Mouse (Mus musculus) cerebellum, adult 2 months (tissue): Measurements from ENCODE around the gene Hnrnpk. TPM values are rescaled to one million over a fixed set of nuclear protein-coding genes. Genes with fewer than 3 reads are reported as not detected.

ENCODE experiments used
- DNase-seq, 2 experiments: peaks; one replicate each; pipeline ENCODE4 v3.0.0; 2021
- H3K27ac ChIP-seq: fragments of 200-500 bp; 2 replicates; pipeline ENCODE4 v1.5.1; 2012; ENCODE audit warnings: low read length, control low read depth, inconsistent platforms; ENCODE audit not compliant: insufficient read depth
- H3K27me3 ChIP-seq: fragments of 200-500 bp; 2 replicates; pipeline ENCODE4 v1.6.1; 2012; ENCODE audit warnings: inconsistent platforms, mild to moderate bottlenecking, low read length, moderate library complexity; ENCODE audit not compliant: control insufficient read depth, insufficient read depth
- H3K4me1 ChIP-seq: fragments of 200-500 bp; 2 replicates; pipeline ENCODE4 v1.6.1; 2011; ENCODE audit warnings: low read length; ENCODE audit not compliant: control insufficient read depth, insufficient read depth
- H3K4me3 ChIP-seq: fragments of 200-500 bp; replicated peaks from 2 replicates; pipeline ENCODE3; 2011; ENCODE audit warnings: mild to moderate bottlenecking, low read depth, low read length, control low read depth; ENCODE audit not compliant: insufficient read depth
- CTCF ChIP-seq: fragments of 200-500 bp; IDR thresholded peaks from 2 replicates; pipeline ENCODE4 v1.5.1; 2011; ENCODE audit warnings: low read depth, mild to moderate bottlenecking, control low read depth, low read length, moderate library complexity, borderline replicate concordance; ENCODE audit not compliant: insufficient read depth
- POLR2A ChIP-seq: fragments of 200-500 bp; IDR thresholded peaks from 2 replicates; pipeline ENCODE4 v1.6.1; 2011; ENCODE audit warnings: low read length, control low read depth, borderline replicate concordance; ENCODE audit not compliant: insufficient read depth
- WGBS: fragments of 180-500 bp; shearing (Covaris S2); methylation state at CpG from one replicate; pipeline ENCODE4 v1.1.7; 2018; 5-methylcytosine and 5-hydroxymethylcytosine counted together
- polyA plus RNA-seq: library from polyadenylated mRNA; depleted of rRNA; stranded (reverse); fragments of >200 nt; gene quantifications from 2 replicates; pipeline ENCODE4 v1.2.3, GENCODE M21; 2012

The Hnrnpk gene
- polyA plus RNA-seq, 1 experiment = 385 TPM

DNA sequence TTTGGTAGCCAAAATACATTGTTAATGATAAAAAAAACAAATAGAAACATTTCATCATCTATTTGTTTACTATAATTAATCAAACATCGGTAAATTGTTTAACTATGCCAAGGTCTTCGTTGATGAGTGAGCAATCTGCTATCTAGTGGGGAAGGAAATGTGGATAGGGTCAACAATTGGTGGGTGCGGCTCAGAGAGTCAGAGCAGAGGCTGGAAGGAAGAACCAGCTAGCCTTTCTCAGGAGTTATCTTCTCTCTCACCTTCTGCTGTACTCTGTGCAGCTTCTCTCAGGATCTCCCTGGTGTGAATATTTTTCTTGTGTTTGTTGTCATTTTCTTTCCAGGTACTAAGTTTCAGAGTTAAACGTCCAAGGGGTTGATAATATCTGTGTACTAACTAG is 19.1 kb upstream of the Hnrnpk start:
- H3K27ac ChIP-seq = no peak overlapping the region
- DNase-seq = no peak
- no peaks in the 10 kb centered on the region for H3K27me3 ChIP-seq
- WGBS = 95% methylated on average over 4 of the region's 4 CpGs
- no peak overlapping the region for H3K4me3 ChIP-seq
- no peak for TF ChIP-seq POLR2A
- TF ChIP-seq CTCF = no peak
- no peaks in the 10 kb centered on the region for H3K4me1 ChIP-seq

- no peaks in the 10 kb centered on the region for H3K4me1 ChIP-seq
- no peak overlapping the region for H3K4me3 ChIP-seq
- WGBS = 60% methylated on average over 4 of the region's 4 CpGs
- H3K27ac ChIP-seq = no peak overlapping the region
- H3K27me3 ChIP-seq = no peaks in the 10 kb centered on the region
- no peak for TF ChIP-seq CTCF
- DNase-seq = no peak
Measured at GRCm38 (mm10) chr13:58421026-58421425, 17.9 kb upstream of the Hnrnpk start.

DNA sequence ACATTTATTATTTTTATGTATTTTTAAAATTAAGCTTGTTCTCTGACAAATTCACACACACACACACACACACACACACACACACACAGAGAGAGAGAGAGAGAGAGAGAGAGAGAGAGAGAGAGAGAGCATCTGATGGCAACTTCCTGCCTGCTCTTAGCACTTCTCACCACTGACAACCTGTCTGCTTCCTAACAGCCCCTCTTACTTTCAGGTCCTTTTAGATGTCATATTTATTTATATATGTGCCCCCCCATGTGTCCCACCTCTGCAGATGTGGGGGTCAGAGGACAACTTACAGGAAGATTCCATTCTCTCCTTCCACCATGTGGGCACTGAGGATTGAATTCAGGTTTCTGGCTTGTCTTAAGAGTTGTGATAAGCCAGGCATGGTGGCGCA is 16.1 kb upstream of the Hnrnpk start:
- Histone ChIP-seq H3K27ac (no peak overlapping the region), H3K4me3 (no peak overlapping the region), H3K27me3 (no peaks in the 10 kb centered on the region), H3K4me1 (peaks cover 5% of the 10 kb centered on the region; the same call in 1 of the 2 replicates)
- no peak for TF ChIP-seq POLR2A
- DNase-seq = no peak
- WGBS = 97% methylated on average over 1 of the region's 1 CpGs

- peaks cover 5% of the 10 kb centered on the region; the same call in 1 of the 2 replicates for H3K4me1 ChIP-seq
- no peak for DNase-seq
- 45% methylated on average over 4 of the region's 4 CpGs for WGBS
- H3K4me3 ChIP-seq = no peak overlapping the region
- no peaks in the 10 kb centered on the region for H3K27me3 ChIP-seq
- H3K27ac ChIP-seq = no peak overlapping the region
- TF ChIP-seq POLR2A (no peak), CTCF (no peak)
Measured at GRCm38 (mm10) chr13:58418656-58419055, 15.5 kb upstream of the Hnrnpk start.

- WGBS = 37% methylated on average over 5 of the region's 5 CpGs
- TF ChIP-seq CTCF = no peak
- TF ChIP-seq POLR2A = no peak
- DNase-seq = peak in 1 of 2 experiments; percentile 10
Measured at GRCm38 (mm10) chr13:58415838-58416237, 12.7 kb upstream of the Hnrnpk start.

GRCm38 (mm10) chr13:58415374-58415773 is 12.2 kb upstream of the Hnrnpk start:
- DNase-seq = no peak
- TF ChIP-seq CTCF = no peak
- no peak for TF ChIP-seq POLR2A

More at GRCm38 (mm10) chr13:58415838-58416237, 12.7 kb upstream of the Hnrnpk start:
- H3K4me3 ChIP-seq = no peak overlapping the region
- peaks cover 5% of the 10 kb centered on the region; the same call in 1 of the 2 replicates for H3K4me1 ChIP-seq
- H3K27me3 ChIP-seq = no peaks in the 10 kb centered on the region
- no peak overlapping the region for H3K27ac ChIP-seq

DNA sequence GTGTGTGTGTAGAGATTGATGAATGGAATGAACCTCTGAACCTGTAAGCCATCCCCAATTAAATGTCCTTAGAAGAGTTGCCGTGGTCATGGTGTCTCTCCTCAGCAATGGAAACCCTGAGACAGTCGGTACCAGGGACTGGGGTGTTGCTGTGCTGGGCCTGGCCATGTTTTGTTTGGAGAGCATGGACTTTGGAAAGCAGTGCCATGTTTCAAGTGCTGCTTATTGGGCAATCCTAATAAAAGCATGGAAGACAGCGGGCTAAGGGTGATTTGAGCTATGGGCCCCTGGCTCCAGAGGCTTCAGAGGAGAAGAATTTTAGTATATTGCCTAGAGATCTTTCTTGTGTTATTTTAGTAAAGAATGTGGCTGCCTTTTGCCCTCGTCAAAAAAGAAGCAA is 7.9 kb upstream of the Hnrnpk start:
- TF ChIP-seq POLR2A (no peak), CTCF (no peak)
- Histone ChIP-seq H3K27me3 (no peaks in the 10 kb centered on the region), H3K4me3 (no peak overlapping the region), H3K4me1 (peaks cover 5% of the 10 kb centered on the region; the same call in 1 of the 2 replicates), H3K27ac (no peak overlapping the region)
- 98% methylated on average over 4 of the region's 4 CpGs for WGBS
- no peak for DNase-seq

More at GRCm38 (mm10) chr13:58415374-58415773, 12.2 kb upstream of the Hnrnpk start:
- WGBS = 48% methylated on average over 6 of the region's 6 CpGs
- H3K27ac ChIP-seq = no peak overlapping the region
- no peaks in the 10 kb centered on the region for H3K27me3 ChIP-seq
- H3K4me1 ChIP-seq = peaks cover 5% of the 10 kb centered on the region; the same call in 1 of the 2 replicates
- H3K4me3 ChIP-seq = no peak overlapping the region

DNA sequence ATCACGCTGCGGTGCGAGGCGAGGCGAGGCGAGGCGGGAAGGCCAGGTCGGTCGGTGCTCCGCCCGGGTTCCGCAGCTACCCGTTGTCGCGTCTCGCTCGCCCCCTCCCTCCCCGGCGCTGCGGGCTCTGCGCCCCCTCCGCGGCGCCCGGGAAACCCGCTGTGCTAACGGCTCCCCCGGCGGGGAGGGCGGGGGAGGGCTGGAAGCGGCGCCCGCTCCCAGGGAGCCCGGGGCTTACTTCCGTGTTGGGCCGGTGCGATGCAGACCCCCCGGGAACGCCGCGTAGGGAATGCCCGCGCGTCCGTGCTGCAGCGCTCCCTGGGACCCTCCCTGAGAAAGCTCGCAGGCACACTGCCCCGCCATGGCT is 416 bp downstream of the Hnrnpk start:
- peak overlapping the region; percentile 73 for H3K27ac ChIP-seq
- no peaks in the 10 kb centered on the region for H3K27me3 ChIP-seq
- no peaks in the 10 kb centered on the region for H3K4me1 ChIP-seq
- under 1% methylated on average over 47 of the region's 48 CpGs for WGBS
- H3K4me3 ChIP-seq = peak overlapping the region; percentile 81
- TF ChIP-seq POLR2A = no peak
- TF ChIP-seq CTCF = no peak
- no peak for DNase-seq
